Mouse (Mus musculus) G1E (cell line): ENCODE results near the gene Slmap.

Experiments
- CTCF ChIP-seq: IDR thresholded peaks from 2 replicates; pipeline ENCODE4 v1.5.1; 2012; ENCODE audit warnings: low read depth, low read length, inconsistent platforms, mixed read lengths
- GATA1 ChIP-seq: IDR thresholded peaks from 2 replicates; pipeline ENCODE4 v1.6.1; 2012; ENCODE audit warnings: borderline replicate concordance, low read length, inconsistent platforms, mixed read lengths
- GATA2 ChIP-seq: IDR thresholded peaks from 2 replicates; pipeline ENCODE4 v1.6.1; 2012; ENCODE audit warnings: low read depth, low read length, inconsistent platforms, borderline replicate concordance
- POLR2AphosphoS5 ChIP-seq: IDR thresholded peaks from 2 replicates; pipeline ENCODE4 v1.6.1; 2012; ENCODE audit warnings: low read depth, low read length, inconsistent platforms; ENCODE audit not compliant: insufficient replicate concordance
- TAL1 ChIP-seq: conservative IDR thresholded peaks from 2 replicates; pipeline ENCODE4 v1.6.1; 2012; ENCODE audit warnings: low read depth, low read length, inconsistent platforms, mixed read lengths

GRCm38 (mm10) chr14:26531410-26532313 lies 3.1 kb downstream of the Slmap start:
- no peak for TF ChIP-seq CTCF
- no peak for TF ChIP-seq GATA1
- no peak for TF ChIP-seq TAL1
- no peak for TF ChIP-seq POLR2AphosphoS5
- no peak for TF ChIP-seq GATA2
